Mouse (Mus musculus) bone marrow macrophage, adult 2 months (primary cell): ENCODE data around the gene Adgrv1. TPM values are rescaled to one million over a fixed set of nuclear protein-coding genes. Genes with fewer than 3 reads are reported as not detected.

ENCODE experiments used
- H3K27ac ChIP-seq: 2 replicates; pipeline ENCODE4 v1.5.1; 2012; ENCODE audit warnings: low read depth, low read length; ENCODE audit not compliant: insufficient read depth
- H3K4me1 ChIP-seq: 2 replicates; pipeline ENCODE4 v1.6.1; 2012; ENCODE audit warnings: low read length; ENCODE audit not compliant: control insufficient read depth, insufficient read depth
- H3K4me3 ChIP-seq: 2 replicates; pipeline ENCODE4 v1.5.1; 2012; ENCODE audit warnings: mild to moderate bottlenecking, low read length, moderate library complexity; ENCODE audit not compliant: insufficient read depth
- CTCF ChIP-seq: IDR thresholded peaks from 2 replicates; pipeline ENCODE4 v1.5.1; 2012; ENCODE audit warnings: low read depth, mild to moderate bottlenecking, low read length, moderate library complexity
- POLR2A ChIP-seq: IDR thresholded peaks from 2 replicates; pipeline ENCODE4 v1.6.1; 2012; ENCODE audit warnings: mild to moderate bottlenecking, low read depth, low read length, borderline replicate concordance
- polyA plus RNA-seq: library from polyadenylated mRNA; stranded (reverse); fragments of >200 nt; gene quantifications from 2 replicates; pipeline ENCODE4 v1.2.4, GENCODE M21; 2012; ENCODE audit not compliant: missing spikeins, insufficient read depth, insufficient read length

Gene Adgrv1
- polyA plus RNA-seq, 1 experiment: 0.58 TPM

GRCm38 (mm10) chr13:81181459-81181858 is 451.5 kb downstream of the Adgrv1 start:
- H3K4me3 ChIP-seq: no peak overlapping the region
- H3K27ac ChIP-seq: no peak overlapping the region
- peaks cover 12% of the 10 kb centered on the region for H3K4me1 ChIP-seq
- TF ChIP-seq CTCF (no peak), POLR2A (no peak)

GRCm38 (mm10) chr13:81176820-81177219 is 456.1 kb downstream of the Adgrv1 start:
- TF ChIP-seq CTCF: no peak
- TF ChIP-seq POLR2A: no peak

GRCm38 (mm10) chr13:81176071-81176470 is 456.9 kb downstream of the Adgrv1 start:
- Histone ChIP-seq H3K4me3 (no peak overlapping the region), H3K4me1 (peaks cover 30% of the 10 kb centered on the region), H3K27ac (peak overlapping the region; percentile 59)
- TF ChIP-seq POLR2A (no peak), CTCF (no peak)

More at GRCm38 (mm10) chr13:81176820-81177219, 456.1 kb downstream of the Adgrv1 start:
- no peak overlapping the region for H3K4me3 ChIP-seq
- H3K4me1 ChIP-seq: peaks cover 25% of the 10 kb centered on the region
- H3K27ac ChIP-seq: no peak overlapping the region

- H3K4me1 ChIP-seq: peaks cover 17% of the 10 kb centered on the region
- peak overlapping the region; percentile 14; the same call in 1 of the 2 replicates for H3K27ac ChIP-seq
- no peak overlapping the region for H3K4me3 ChIP-seq
- no peak for TF ChIP-seq CTCF
- TF ChIP-seq POLR2A: no peak
These were observed 461.8 kb downstream of the Adgrv1 start for GRCm38 (mm10) chr13:81171115-81171514.

GRCm38 (mm10) chr13:81167450-81167849 is 465.5 kb downstream of the Adgrv1 start:
- TF ChIP-seq CTCF (no peak), POLR2A (no peak)
- Histone ChIP-seq H3K4me1 (peaks cover 15% of the 10 kb centered on the region), H3K4me3 (no peak overlapping the region)

GRCm38 (mm10) chr13:81159808-81160207 is 473.1 kb downstream of the Adgrv1 start:
- TF ChIP-seq POLR2A: no peak
- TF ChIP-seq CTCF: no peak
- no peak overlapping the region for H3K27ac ChIP-seq
- peaks cover 12% of the 10 kb centered on the region for H3K4me1 ChIP-seq
- no peak overlapping the region for H3K4me3 ChIP-seq

More at GRCm38 (mm10) chr13:81167450-81167849, 465.5 kb downstream of the Adgrv1 start:
- no peak overlapping the region for H3K27ac ChIP-seq

GRCm38 (mm10) chr13:81155322-81155721 is 477.6 kb downstream of the Adgrv1 start:
- Histone ChIP-seq H3K27ac (no peak overlapping the region), H3K4me3 (no peak overlapping the region), H3K4me1 (peaks cover 4% of the 10 kb centered on the region; the same call in 1 of the 2 replicates)
- TF ChIP-seq CTCF (peak; percentile 35; the same call in 1 of the 2 replicates), POLR2A (no peak)

GRCm38 (mm10) chr13:81144434-81144833 is 488.5 kb downstream of the Adgrv1 start:
- Histone ChIP-seq H3K27ac (no peak overlapping the region), H3K4me1 (peaks cover 9% of the 10 kb centered on the region), H3K4me3 (no peak overlapping the region)
- no peak for TF ChIP-seq POLR2A
- no peak for TF ChIP-seq CTCF

- TF ChIP-seq POLR2A (no peak), CTCF (no peak)
- Histone ChIP-seq H3K4me3 (no peak overlapping the region), H3K27ac (no peak overlapping the region), H3K4me1 (peaks cover 8% of the 10 kb centered on the region)
These were observed 490.6 kb downstream of the Adgrv1 start for GRCm38 (mm10) chr13:81142268-81142884.

GRCm38 (mm10) chr13:81136652-81137422 is 496.1 kb downstream of the Adgrv1 start:
- Histone ChIP-seq H3K4me1 (peaks cover 46% of the 10 kb centered on the region), H3K27ac (peak overlapping the region; percentile 92), H3K4me3 (peak overlapping the region; percentile 41)
- TF ChIP-seq CTCF: no peak
- no peak for TF ChIP-seq POLR2A
